Mouse (Mus musculus) brain, adult 2 months (tissue): ENCODE data around the gene Ly6g6d.
"Not testable (repeated sequence)": the region's sequence is repeated elsewhere in the genome, so short reads cannot be mapped to it uniquely, and the experiment has no call there.

Experiments used
- DNase-seq: peaks from one replicate; pipeline ENCODE4 v3.0.0; 2011; ENCODE audit warnings: low read depth, low spot score

The Ly6g6d gene

DNA sequence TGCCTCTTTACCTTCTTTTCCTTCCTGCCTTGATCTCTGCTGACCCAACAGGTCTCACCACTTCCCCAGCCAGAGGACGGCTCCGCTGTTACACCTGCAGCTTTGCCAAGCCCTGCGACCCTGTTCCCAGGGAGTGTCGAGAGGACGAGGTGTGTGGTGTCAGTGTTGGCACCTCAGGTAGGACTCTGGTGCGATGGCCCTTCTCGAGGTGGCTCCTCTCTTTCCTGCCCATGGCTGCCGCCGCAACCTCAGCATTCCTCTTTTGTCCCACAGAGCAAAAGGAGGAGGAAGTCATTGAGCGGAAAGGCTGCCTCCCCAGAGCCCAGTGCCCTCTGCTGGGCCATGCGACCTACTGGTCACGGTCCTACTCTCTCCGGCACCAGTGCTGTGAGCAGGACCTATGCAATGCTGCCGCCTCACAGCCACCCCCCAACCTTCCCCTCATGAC lies at the start of gene Ly6g6d:
Gene Ly6g6d, minus strand, starts transcription at position 280 of the 448 bp plus-strand sequence.
- peak; percentile 71 for DNase-seq

DNA sequence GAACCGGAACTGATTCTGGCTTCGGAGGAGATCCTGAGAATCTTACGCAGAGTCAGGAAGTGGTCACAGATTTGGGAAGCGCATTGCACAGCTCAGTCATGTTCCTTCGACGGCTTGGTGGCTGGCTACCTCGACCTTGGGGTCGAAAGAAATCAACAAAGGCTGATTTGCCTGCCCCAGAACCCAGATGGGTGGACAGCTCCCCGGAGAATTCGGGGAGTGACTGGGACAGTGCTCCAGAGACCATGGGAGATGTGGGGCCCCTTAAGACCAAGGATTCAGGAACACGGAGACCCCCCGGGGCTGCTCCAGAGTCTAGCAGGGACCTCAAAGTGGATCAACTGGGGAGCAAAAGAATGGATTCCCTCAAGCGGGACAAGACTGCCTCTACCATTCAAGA lies 49.2 kb upstream of the Ly6g6d start:
- DNase-seq, result peak; percentile 38

DNA sequence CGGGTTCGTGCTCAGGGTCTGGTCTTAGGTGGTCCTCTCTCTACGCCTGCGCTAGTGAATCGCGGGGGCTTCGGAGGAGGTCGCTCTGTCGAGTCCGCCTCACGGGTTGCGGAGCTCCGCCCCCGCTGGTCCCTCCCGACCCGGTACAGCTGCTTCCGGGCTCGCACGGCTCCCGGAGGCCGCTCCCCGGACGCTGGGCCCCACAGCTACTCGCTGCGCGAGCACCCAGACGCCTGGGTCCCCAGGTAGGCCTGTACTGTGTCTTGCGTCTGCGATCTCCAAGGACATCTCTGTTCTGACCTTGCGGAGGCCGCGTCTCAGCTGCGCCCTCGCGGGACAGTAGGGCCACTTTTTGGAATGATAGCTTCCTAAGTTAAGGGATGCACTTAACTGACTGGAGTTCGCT lies 48.3 kb upstream of the Ly6g6d start, which contains the start of gene D17H6S53E:
Gene D17H6S53E, plus strand, starts transcription at position 168 of the 406 bp plus-strand sequence.
- DNase-seq, result peak; percentile 84

DNA sequence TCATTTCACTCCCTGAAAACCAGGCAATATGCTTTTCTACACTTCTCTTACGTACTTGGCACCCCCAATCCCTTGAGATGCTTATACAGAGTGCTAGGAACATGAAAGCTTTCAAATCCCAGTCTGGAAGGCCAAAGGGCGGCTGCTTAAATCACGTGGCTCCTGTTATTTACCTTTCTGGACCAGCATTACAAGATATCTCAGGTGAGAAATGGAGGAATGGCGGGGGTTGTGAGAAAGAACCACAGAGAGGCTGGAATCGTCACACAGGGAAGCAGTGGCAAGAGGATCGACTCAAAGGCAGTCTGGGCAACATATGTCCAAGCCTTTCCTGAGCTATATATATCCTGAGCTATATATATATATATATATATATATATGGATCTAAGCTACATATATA lies 47.7 kb upstream of the Ly6g6d start:
- peak; percentile 35 for DNase-seq

DNA sequence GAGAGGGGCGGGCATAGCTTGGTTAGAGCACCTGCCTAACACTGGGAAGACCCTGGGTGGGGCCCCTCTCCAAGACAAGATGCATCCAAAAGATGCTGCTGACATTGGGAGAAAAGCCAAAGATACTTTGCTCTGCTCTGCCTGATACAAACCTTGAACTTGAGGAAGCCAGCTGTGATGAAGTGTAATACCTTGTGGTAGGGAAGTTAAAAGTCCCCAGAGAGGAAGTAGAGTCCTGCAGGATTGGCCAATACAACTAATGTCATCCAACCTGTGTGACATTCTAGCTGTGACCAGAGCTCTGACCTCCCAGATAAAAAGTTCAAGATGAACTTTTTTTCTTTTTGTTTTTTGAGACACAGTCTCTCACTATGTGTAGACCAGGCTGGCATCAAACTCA lies 47.2 kb upstream of the Ly6g6d start:
- no peak for DNase-seq

DNA sequence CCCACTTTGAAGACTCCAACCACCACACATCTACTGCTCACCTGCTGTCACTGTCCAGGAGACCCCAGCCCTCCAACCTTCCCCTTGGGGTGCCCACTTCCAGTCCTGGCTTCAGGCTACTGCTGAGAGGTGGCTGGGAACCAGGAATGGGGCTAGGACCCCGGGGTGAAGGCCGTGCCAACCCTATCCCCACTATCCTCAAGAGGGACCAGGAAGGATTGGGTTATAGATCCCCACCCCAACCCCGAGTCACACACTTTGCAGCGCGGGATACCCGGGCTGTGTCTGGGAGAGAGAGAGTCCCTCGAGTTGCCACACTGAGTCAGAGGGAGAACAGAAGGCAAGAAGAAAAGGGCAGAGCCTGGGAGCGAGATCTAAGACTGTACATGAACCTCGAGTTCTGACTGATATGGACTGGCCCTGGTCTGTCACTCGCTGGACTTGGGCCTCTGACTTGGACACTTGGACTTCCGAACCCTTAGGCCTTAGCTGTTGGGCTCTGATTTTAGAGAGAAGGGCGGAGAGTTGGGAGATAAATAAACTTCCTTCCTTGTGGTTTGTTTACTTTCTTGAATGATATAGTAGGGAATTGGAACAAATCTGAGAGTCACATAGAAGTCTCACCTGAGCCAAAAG lies 46.5 kb upstream of the Ly6g6d start:
- not testable (repeated sequence) for DNase-seq

DNA sequence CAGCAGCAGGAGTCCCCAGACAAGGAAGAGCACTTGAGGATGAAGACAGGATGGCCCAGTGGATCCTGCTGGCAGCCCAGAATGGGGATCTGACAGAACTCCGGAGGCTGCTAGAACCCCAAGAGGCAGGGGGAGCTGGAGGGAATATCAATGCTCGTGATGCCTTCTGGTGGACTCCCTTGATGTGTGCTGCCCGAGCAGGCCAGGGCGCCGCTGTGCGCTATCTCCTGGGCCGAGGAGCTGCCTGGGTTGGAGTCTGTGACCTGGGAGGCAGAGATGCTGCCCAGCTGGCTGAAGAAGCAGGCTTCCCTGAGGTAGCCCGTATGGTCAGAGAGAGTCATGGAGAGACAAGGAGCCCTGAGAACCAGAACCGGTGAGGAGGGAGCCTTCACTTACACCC lies 45.4 kb upstream of the Ly6g6d start:
- not testable (repeated sequence) for DNase-seq

DNA sequence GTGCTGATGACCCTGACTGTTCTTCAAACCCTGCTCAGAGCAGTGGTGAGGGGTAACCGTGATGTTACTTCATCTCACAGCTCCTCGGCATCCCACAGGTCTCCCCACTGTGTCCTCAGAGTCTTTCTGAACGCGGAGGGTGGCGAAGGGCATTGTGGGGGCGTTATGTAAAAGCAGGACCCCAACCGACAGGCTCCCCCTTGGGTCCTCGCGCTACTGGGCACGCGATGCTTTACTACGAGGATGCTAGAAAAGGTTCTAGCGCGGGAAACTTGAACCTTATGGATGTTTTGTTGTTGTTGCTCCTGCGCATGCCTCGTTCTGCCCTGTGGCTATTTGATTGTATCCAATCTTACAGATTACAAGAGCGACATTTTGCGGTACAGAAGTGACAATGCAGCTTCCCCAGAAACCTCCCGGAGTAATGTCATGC lies 44.0 kb upstream of the Ly6g6d start, which contains the start of gene Csnk2b:
Gene Csnk2b, minus strand, starts transcription at position 183 of the 433 bp plus-strand sequence.
- DNase-seq, result peak; percentile 92

DNA sequence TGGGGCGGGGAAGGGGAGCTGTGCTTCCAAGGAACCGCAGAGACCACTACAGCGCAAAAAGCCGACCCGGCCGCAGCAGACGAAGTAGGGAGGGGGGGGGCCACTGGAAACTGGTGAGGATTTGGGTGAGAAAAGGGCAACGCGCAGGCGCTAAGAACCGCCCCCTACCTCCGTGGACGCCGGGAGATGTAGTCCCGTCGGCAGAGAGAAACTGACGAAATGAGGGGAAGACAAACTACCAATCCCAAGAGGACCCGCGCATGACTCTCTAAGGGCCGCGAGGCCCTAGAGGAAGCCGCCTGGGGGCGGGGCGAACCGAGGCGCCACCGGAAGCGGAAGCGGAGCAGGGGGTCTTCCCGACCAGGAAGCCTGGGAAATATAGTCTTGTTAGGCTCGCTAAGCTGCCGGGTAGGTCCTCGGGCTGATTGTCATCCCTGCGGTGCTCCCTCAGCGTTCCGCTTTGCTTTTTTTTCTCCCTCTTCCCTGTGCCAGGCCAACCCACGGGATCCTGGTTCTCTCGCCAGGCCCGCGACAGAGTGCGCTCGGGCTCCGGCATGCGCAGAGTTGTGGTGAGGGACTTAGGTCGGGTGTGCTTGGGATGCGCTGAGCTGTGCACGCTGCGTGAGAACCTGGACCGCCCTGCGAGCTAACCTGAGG lies 43.4 kb upstream of the Ly6g6d start, which contains the start of gene Gpank1:
Gene Gpank1, plus strand, starts transcription at position 313 of the 657 bp plus-strand sequence.
- peak; percentile 99 for DNase-seq

DNA sequence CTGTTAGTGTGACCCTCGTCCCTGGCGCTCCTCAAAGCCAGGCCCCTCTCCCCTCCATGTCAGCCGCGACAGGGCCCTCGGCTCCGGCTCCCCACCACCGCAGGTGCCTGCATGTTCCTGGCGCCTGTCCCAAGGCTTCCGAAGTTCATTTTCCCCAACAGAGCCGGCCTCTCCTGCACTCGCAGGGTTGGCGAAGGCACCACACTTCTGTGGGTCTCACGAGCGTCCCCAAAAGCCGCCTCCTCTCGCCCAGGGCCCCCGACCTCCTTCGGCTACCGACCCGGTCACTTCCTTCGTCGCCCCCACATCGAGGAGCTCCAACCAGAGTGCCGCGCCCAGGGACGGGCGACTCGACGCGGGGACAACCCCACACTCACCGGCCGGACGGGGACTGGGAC lies 42.9 kb upstream of the Ly6g6d start:
- DNase-seq, result peak; percentile 31

DNA sequence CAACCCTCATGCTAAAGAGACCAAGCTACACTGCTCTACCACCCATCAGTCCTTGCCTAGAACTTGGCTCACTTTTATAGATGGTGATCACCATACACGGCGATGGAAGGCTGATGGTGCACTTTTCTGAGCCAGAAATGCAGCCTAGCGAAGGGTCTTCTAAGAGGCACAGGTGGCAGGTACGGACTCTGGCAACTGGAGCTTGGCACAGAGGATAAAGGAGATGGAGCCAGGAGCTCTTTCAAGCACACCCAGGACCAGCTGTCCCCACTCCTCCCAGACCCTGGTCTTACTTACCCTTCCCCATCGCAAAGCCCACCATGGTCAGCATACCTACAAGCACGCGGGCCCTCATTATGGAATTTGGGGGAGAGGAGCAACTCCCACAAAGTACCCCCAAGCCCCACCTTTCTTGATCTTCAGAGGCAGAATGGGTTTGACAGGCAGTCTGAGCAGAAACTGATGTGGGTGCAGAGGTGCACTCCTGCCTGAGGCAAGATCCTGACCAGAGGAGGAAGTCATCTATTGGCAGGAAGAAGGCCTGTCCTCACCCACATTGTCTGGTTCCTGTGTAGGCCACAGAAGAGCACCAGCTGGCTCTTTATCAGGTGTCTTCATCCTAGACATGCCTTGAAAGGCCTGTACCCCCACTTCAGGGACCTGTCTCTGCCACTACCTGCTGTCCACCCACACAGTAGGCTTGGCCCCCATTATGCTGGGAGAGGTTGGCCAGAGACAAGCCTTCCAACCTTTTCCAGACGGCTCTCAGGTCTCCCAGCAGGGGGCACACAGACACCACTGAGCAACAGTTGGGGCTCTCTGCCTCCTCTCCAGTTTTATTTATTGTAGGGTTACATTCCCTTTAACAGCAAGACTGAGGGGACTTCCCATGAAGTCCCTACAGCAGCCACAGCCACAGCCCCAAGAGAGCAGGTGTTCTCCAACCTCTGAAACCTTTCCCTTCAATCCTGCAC lies 37.5 kb upstream of the Ly6g6d start, which contains the start of gene Ly6g5b:
Gene Ly6g5b, minus strand, starts transcription at position 383 of the 974 bp plus-strand sequence.
- peak; percentile 32 for DNase-seq

DNA sequence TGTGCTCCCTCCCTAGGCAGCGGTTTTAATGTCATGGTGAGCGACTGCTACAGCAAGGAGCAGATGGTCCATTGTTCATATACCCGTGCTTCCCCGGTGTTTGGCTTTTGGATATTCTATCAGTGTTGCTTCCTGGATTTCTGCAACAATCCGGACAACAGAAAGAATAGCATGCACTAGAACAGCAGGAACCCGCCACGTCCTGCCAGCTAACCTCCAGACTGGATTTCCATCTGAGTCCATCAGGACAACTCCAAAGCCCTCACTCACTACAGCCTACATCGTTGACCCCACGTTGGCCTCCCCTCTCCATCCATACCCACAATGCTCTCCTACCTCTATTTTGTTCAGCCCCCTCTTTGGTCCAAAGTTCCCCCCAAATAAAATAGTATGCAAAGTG lies 33.9 kb upstream of the Ly6g6d start:
- no peak for DNase-seq

DNA sequence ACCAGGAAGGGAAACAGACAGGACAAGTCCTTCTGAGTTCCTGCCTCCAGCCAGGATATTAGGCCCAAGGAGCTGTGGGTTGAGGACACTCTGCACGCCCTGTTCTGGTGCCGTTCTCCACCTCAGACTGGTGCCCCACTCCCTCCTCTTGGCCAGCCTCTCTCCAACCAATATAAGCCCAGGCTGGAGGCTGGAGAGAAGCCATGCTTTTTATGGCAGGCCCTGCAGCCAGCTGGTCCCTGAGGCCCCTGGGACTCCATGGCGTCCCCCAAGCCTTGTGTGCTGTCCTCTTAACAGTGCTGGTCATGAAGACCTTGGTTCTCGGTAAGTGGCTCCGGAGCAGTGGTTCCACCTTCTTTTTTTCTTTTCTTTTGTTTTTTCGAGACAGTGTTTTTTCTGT lies 30.2 kb upstream of the Ly6g6d start, which contains the start of gene Ly6g5c:
Gene Ly6g5c, plus strand, starts transcription at position 183 of the 400 bp plus-strand sequence.
- DNase-seq, result peak; percentile 74

DNA sequence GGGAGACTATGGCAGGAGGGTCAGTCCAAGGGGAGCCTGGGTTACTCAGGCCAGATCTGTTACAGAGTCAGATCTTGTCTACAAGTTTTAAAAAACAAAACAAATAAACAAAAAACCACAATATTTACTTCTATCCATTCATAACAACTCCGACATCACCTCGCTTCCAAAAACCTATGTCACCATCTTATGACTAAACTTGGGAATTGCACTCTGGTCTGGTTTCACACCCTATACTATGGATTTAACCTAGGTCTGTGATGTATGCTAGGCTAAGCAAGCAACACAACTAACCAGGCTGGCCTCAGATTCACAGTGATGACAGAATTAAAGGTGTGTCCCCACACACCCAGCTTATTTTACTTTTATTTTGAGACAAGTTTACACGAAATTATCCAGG lies 28.7 kb upstream of the Ly6g6d start:
- peak; percentile 55 for DNase-seq

DNA sequence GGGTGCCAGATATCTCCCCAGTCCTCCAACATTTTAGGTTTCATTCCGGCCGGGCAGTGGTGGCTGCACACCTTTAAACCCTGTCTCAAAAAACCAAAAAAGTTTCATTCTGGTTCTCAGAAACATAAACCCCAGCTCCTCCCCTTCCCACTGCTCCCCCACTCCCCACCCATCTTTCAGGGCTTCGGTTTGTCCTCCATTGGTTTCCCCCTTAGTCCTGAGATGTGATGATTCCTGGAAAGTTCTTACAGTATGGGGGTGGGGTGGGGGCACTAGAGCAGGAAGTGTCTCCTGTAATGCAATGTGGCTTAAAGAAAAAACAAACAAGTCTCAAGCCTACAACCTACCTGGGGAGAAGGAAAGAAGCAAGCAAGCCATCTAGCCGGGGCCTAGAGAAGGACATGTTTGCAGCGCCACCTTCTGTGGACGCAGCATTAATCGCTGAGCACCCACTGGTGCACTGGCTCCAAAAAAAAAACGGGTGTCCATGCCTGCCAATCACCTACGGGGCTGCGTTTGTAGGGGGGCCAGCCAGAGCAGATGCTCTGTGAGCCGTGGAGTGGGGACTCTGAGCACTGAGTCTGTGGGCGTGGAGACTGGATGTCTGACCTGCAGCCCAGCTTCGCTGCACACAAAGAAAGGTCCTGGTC lies 28.0 kb upstream of the Ly6g6d start:
- peak; percentile 88 for DNase-seq

DNA sequence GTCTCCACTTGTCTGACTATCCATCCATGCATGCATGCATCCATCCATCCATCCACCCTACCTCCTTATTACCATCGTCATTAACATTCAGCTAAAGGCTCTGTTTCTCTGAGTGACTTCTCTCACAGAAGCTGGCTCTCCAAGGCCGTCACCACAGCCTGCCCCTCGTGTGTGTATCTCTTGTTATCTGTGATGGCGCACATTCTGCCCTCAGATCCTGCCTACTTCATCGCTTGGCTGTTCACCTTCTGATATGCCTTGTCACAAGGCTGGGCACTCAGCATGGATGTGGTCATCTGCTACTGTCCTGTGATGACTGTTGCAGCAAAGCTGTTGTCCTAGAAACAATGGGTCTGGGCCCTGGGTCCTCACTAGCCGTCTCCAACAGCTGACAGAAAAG lies 26.9 kb upstream of the Ly6g6d start:
- no peak for DNase-seq

DNA sequence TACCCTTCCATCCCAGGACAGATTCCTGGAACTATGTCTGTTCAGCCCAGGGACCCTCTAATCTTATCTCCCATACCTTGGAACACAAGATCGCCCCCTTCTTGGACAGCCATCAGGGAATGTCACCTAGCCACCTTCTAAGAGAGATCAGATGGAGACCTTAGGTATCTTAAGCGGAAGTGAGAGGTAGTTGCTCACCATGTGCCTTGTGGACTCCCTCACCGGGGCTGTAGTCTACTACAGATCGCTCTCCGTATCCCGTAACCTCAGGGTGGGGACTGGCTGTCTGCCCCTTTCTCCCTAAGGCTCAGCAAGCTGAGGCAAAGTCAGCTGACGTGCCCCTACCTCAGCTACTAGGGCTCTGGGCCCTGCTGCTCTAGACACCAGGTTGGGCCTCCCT lies 26.2 kb upstream of the Ly6g6d start:
- DNase-seq, result no peak

DNA sequence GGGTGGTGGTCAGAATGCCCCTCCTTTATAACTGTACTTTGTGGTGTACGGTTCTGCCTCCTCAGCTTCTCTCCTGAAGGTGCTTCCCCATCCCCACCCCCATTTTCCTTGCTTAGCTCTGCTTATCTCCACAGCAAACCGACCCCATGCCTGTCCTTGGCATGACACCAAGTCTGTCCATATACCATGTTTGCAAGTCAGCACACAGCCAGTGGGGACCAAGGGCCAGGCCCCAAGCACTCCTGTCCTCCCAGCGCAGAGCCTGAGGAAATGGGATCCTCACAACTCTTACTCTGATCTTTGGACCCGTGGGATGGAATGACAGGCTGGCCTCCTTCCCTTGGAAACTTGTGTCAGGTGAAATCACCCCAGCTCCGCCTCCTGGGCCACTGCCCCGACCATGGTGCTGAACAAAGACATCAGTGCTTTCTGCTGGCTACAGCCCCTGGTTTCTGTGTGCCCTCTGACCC lies 25.4 kb upstream of the Ly6g6d start:
- DNase-seq, result no peak

DNA sequence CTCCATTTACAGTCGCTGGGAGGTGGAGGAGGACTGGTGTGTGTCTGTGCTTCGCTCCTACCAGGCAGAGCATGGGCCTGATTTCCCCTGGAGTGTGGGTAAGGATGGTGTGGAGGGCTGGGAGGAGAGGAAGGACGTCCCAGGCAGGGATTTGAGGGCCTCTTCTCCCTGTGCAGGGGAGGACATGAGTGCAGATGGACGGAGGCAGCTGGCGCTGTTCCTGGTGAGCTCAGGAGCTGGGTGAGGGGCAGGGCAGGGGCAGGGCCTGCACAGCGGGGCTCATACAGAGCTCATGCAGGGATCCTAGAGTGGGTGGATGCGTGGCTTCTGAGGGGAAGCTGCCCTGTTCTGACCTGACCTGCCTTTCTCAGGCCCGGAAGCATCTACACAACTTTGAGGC lies 24.4 kb upstream of the Ly6g6d start:
- no peak for DNase-seq

DNA sequence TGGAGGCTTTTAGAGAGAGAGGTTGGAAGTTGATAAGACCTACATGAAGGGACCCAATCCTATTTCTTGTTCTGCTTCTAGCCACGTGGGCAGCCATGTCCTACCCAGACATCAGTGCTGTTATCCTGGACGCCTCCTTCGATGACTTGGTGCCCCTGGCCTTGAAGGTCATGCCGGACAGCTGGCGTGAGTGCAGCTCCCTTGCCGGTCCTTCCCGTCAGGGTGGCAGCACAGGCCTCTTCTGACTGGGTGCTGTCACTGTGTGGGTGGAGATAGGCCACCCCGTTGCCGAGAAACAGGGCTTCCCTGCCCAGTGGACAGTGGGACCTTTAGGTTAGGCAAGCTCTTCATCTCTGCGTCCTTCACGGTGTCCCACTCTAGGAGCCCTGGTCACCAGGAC lies 23.3 kb upstream of the Ly6g6d start:
- DNase-seq, result no peak

DNA sequence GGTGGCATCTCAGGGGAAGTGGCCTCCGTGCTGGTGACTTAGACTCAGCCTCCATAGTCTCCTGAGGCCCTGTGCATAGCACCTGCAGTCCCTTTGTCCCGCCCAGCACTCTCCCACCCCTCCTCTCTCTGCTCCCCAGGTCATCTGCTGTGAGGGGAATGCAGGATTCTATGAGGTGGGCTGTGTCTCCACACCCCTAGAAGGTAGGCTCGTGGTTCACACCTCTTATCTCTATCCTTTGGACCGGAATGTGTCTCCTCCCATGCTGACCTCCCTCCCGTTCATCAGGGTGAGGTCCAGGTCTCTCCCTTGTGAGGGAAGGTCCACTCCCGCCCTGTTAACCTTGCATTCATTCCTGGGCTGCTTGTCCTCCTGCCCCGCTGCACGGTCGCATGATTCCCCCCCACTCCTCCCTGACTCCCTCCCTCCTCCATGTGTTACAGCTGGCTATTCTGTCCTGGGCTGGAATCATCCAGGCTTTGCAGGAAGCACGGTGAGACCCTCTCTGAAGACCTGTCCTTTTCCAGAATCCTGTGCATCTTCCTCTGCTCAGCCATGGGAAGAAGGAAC lies 22.4 kb upstream of the Ly6g6d start:
- DNase-seq, result no peak
